Mouse (Mus musculus): ENCODE measurements around the gene Hoxd9. TPM values are rescaled to one million over a fixed set of nuclear protein-coding genes. Genes with fewer than 3 reads are reported as not detected.
A peak's percentile ranks its signal among the peaks of the same experiment; 100 is the strongest.

Gene Hoxd9
- total RNA-seq, 2 experiments from 2014 or later, result 9.8 to 12.3 TPM

DNA sequence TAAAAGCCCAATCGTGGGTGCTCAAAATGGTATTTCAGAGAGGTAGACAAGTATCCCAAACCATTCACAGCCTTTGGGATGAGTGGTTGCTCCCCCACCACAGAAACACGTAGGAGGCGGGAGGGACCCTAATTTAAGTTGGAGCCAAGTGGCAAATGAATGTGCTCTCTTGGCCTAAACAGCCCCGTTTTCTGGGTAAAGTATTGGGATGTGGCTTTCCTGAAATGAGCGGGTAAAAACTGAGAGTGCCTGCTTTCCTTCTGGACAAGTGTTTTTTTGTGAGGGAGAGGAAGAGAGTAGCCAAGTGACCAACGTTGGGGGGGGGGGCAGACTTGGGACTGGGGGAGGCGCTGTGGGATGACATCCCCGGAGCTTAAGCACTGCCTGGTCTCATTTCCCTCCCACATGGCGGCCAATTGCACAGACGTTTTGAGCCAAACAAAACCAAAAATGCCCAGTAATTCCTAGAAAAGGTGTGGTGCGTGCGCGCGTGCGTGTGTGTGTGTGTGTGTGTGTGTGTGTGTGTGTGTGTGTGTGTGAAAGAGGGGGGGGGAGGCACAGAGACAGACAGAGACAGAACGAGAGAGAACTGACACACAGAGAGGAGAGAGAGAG, 13.5 kb downstream of the Hoxd9 start:
- DNase-seq (ENCODE audit: low spot score in 2 of 2), result no peak

DNA sequence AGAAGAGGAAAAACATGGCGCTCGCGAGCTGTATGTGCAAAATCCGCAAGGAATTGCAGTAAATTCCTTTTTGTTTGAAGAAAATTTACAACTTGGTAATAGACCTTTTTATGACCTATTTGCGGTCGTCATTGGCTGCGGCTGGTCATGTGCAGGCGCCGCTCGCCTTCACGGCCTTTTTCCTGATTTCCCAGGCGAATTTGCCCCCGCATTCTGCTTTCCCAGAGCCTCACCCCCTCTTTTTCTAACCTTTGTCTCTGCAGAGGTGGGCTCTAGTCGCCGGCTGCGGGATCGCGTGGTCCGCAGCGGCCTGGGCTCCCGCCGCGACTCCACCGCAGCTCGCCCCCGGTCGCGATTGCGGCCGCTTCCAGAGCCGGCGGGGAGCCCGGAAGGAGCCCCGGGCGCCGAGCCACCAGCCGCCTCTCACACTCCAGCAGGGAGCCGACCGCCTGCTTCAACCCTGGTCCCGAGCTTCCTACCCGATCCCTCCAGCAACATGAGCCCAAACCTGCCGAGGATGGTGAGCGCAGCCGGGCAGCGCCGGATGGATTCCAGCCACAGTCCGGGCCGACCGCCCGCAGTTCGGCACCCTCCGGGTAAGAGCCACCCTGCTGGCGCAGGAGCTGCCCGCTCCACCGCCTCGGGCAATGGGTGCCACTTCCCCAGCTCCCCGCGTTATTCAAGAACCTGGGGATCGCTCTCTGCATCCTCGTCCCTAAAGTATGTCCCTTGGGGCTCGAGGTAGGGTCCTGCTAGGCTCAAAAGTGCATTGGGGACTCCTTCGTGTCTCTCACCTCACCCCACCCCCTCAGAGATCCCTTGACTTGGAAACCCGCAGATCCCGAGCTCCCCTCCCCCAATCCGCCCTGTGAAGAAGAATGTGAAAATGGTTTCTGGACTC, 14.4 kb downstream of the Hoxd9 start, which contains the start of the genes Hoxd3 and Hoxd4:
TSS of gene Hoxd3 (plus strand) at position 207 of the 901 bp plus-strand sequence.
TSS of gene Hoxd4 (plus strand) at position 209 of the 901 bp plus-strand sequence.
- peak in 1 of 2 experiments; percentile 61 for DNase-seq (ENCODE audit: low spot score in 2 of 2)

DNA sequence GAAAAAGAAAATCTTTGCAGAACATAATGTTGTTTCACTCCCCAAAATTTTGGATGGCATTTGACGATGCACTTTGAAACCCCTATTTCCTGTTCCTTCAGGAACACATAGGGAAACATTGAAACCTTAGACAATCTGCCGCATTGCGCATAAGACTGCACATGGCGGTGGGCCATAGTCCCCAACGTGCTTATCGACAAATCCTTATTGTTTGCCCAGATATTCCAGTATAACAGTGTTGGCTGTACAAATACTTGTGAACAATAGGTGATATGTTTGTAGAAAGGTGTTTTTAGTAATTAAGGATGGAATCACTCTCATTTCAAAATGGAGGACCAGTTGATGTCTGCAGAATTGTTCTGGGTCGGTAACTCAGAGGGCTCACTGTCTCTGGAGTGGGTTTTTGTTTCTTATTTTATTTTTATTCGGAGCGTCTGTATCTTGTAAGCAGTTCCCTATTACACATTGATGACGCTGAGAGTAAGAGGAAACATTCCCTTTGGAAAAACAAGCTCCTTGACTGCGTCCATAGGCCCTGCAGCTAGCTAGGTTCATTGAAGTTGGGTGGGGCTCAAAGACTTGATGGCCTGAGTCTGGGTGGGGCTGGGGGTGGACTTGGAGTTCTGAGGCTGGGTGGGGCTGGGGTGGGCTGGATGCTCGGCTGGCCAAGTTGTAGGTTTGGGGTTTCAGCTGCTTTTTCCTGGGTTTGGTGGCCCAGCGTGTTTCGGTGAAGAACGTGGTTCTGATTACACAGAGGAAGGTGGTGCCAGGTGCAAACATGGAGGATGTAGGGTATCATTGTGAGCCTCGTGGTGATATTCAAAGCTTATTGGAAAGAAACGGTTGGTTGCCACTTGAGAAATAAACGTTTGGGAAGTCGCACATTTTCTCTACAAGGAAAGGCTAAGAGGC, 16.0 kb downstream of the Hoxd9 start:
- no peak for DNase-seq (ENCODE audit: low spot score in 2 of 2)

DNA sequence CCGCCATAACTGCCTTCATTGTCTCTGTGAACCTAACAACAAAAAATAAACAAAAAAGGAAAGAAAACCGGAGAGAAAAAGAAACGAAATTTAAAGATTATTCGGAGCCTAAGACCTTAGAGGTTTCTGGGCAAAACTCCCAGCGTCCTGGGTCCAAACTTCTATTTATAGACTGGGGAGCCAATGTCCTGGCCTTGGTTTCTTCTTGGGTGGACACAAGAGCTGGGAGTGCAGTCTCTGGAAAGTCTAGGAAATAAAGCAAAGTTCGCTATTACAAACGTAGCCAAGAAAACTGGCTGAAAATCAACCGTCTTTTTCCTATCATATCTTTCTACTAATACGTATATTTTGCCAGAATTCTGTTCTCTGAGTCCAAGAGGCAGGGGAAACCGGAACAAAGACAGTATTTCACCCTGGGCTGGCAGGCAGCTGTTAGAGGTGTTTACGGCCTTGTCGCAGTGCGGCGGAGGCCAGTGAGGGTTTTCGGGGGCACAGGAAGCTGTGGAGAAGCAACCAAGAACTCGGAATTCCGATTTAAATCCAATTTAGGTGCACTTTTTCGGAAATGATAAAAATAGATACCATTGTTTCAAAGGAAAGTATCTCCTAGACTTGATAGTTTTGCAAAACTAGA, 16.7 kb downstream of the Hoxd9 start:
- DNase-seq (ENCODE audit: low spot score in 2 of 2), result no peak

DNA sequence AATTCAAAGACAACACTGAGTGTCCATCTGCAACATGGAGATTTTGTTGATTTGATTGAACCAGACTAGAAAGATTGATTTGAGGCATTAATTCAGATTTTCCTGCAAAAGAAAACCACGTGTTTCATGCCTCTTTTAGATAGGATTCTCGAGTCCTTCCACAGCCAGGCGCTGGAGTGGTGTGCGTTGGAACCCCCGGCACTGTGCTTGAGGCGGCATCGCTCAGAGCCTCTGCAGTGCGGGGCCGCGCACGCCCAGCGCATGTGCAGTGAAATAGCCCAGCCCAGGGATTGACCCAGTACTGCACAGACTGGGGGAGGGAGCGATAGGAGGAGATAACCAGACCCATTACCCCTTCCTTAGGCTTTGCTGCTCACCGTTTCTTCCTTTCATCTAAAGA, 17.4 kb downstream of the Hoxd9 start:
- peak in 1 of 2 experiments; percentile 25 for DNase-seq (ENCODE audit: low spot score in 2 of 2)

DNA sequence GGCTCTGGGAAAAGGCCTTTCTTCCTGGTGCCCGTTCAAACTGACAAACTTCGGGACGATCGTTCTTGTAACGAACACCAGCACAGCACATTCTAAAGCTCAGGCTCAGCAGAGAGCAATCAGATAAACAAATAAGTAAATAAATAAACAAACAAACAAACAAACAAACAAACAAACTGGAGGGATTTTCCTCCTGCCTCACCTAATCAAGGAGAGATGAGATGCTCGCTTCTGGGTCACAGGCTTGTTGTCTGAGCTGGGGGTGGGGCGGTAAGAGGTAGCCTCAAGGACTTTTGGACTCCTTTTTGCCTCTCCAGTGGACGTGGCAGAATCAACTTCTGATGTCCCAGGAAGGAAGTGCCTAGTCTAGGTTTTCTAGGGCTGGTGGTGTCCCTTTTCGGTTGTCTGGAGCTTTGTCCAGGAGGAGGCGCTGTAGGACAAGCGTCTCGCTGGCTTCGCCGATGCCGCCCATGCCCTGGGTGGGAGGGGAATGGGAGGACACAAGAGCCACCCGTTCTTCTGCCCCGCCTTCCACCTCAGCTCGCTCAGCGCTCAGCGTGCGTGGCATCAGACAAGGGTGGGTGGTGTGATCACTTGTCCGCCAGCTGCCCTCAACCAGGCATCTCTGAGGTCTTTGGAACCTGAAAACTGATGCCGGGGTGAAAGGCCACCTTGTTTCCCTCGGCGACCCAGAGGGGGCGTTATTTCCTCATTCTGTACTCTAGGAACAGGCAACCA, 18.1 kb downstream of the Hoxd9 start:
- DNase-seq (ENCODE audit: low spot score in 2 of 2), result peak; percentile 85 to 96

DNA sequence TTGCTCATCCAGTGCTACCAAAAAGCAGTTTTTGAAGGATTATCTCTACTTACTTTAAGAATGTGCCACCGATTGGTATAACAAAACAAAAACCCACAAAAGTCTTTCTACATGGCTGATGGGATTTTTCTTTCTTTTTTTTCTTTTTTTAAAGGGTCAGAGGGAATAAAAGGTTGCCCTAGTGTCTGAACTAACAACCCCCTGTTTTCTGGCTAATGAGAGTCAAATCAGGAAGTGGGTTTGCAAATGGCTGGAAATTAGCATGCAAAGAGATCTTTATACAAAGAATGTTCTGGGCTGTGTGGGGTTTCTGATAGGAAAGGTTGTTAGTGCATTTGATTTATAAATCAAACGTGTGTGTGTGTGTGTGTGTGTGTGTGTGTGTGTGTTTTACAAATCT, 22.9 kb downstream of the Hoxd9 start:
- DNase-seq (ENCODE audit: low spot score in 2 of 2), result no peak

DNA sequence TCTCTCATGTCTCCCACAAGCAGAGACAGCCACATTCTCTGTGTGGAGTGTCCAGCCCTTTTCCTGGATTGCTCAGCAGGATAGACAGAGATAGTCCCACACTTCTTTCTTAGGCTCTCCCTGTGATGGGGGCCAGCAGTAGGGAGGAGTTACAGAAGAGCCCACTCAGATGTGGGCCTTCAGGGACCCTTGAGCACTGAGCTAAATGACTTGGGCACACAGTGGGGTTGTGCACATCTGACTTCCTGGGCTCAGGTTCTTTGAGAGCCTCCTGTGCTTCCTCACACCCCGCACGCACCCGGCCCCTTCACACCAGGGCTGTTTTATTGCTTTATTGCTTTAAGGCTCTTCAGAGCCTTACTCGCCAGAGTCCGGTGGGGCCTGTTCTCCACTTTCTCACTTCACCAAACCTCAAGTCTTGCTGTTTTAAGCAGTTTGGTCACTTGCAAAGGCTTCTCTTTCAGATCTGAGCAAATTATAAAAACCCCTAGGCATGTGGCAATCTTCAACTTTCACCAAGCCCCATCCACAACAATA, 23.5 kb downstream of the Hoxd9 start:
- no peak for DNase-seq (ENCODE audit: low spot score in 2 of 2)

DNA sequence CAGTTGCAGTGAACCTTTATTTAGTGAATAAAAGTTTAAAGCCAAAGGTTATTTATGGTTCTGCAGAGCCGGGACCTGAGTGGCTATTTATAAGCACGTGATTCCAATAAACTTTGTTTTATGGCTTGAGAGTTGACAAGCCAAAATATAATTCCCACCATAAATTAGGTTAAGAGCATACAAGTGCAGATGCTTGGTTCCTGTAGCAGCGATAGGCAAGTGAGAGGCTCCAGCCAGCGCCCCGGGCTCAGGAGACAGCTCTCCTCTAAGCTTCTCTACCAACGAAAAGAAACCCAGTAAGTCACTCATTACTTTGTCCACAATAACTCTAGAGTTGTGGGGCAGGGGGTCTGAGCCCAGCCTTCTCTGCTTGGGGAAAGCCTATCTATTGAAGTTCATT, 24.4 kb downstream of the Hoxd9 start:
- no peak for DNase-seq (ENCODE audit: low spot score in 2 of 2)

DNA sequence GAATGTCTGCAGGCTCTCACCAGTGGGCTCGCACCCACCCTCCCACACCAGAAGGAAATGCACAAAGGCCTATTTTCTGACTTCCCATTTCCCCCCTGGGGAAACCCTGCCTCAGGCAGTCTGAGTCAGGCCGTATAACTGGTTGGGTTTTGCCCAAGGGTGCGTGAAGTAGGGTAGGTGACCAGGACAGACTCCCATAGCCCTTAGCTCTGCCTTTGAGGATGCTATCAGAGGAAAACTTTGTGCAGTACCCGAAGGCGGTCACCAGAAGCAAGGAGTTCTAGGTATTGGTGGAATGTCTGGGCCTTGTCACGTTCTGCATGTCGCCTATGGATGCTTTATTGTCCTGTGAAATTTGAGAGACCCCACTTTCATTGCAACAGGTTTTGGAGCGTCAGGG, 25.4 kb downstream of the Hoxd9 start:
- no peak for DNase-seq (ENCODE audit: low spot score in 2 of 2)

DNA sequence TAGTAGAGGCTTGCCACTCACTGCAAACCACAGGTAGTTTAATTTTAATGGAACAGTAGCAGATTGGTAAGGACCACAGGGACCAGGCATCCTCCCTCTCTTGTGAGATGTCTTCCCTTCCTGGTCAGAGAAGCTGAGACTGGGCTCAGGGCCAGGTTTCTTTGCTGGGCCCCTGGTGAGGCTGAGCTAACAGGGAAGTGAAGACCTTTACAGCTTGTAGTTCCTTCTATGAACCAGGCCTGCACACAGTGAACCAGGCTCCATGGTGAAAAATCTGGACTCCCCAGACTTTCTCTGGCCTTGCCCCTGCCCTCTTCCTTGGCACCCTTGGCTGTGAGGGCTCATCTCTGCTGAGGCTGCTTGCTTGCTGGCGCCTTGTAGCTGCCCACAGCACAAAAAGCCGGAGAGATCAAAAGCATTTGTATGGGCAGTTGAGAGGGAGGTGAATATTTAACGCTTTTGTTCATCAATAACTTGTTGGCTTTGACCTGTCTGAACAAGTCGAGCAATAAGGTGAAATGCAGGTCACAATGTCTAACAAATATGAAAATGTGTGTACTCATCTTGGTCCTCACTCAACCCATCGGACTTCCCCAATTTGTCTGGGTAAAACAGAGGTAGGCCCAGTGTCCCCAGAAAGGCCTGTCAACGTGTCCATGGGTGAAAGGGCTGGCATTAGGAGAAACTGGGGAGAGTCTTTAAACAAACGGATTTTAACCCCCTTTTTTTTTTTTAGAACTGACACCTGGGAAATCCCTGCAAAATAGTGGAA, 26.9 kb downstream of the Hoxd9 start:
- peak in 1 of 2 experiments; percentile 18 for DNase-seq (ENCODE audit: low spot score in 2 of 2)

DNA sequence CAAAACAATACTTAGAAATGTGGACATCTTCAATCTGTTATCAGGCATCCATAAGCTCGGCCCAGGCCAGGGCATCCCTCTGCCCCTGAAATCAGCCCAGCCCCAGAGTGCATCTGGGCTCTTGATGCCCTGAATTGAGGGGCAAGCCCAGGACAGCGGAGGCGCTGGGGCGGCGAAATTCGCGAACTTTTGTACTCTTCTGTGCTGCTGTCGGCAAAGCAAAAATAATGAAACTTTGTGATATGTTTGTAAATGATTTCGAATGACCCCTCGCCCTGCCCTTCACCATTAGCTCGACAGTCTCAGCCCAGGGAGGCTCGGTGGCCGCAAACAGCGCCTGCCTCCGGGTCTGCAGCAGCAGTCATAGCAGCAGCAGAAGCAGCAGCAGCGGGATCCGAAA, 27.6 kb downstream of the Hoxd9 start:
- no peak for DNase-seq (ENCODE audit: low spot score in 2 of 2)

DNA sequence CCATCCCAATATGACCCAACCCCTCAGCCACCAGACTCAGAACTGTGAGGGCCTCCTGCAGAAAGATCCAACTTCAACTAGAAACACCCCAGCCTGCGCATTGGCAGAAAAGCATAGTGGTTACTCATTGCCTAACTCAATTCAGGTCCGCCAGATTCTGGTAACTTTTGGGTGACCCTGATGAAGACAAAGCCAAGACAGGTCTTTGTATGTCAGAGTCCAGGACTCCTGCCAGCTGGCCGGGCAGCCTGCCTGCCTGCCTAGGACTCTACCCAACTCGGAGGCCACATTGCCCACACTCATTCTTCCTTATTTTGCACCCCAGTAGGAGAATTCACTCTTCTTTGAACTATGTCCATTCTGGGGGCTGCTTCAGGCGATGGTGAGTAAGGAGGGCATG, 29.0 kb downstream of the Hoxd9 start, which contains the start of gene Gm28230:
TSS of gene Gm28230 (plus strand) at position 178 of the 400 bp plus-strand sequence.
- no peak for DNase-seq (ENCODE audit: low spot score in 2 of 2)

DNA sequence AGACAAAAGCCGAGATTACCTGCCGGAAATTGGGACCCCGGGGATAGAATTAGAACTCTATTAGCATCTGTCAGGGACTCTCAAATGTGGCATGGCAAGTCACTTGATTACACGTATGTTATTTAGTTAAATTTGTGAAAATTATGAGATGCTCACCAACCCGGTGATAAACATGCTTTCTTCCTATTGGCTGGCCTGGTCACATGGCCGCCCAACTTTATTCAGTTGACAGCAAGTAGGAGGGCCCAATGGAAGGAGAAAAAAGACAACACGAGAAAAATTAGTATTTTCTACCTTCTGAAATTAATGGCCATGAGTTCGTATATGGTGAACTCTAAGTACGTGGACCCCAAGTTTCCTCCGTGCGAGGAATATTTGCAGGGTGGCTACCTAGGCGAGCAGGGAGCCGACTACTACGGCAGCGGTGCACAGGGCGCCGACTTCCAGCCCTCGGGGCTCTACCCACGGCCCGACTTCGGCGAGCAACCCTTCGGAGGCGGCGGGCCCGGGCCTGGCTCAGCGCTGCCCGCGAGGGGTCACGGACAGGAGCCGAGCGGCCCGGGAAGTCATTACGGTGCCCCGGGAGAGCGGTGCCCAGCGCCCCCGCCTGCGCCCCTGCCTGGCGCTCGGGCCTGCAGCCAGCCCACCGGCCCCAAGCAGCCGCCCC, 29.6 kb downstream of the Hoxd9 start:
- no peak for DNase-seq (ENCODE audit: low spot score in 2 of 2)

DNA sequence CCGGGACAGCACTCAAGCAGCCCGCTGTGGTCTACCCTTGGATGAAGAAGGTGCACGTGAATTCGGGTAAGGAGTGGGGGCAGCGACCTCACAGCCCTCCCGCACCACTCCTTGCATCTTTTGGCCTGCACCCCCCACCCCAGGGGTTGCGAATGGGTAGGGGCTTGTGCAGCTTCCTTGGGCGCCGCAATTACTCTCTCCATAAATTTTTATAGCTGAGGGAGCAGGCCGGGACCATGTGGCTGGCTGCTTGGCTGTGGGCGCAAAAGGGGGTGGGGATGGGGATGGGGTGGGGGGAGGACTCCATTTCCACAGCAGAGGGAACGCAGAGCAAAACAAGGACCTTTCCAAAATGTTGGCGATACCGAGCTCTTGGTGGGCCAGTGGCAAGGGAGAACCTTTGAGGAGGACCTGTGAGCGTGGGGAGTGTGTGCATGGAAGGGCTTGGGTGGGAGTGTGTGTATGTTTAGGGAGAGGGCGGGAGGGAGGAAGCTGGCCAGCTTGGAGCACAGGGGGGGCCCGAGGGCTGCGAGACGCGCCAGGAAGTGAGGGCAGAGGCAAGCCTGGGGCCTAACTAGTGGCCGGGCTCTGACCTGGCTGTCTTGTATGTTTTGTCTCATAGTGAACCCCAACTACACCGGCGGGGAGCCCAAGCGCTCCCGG, 30.2 kb downstream of the Hoxd9 start:
- no peak for DNase-seq (ENCODE audit: low spot score in 2 of 2)

DNA sequence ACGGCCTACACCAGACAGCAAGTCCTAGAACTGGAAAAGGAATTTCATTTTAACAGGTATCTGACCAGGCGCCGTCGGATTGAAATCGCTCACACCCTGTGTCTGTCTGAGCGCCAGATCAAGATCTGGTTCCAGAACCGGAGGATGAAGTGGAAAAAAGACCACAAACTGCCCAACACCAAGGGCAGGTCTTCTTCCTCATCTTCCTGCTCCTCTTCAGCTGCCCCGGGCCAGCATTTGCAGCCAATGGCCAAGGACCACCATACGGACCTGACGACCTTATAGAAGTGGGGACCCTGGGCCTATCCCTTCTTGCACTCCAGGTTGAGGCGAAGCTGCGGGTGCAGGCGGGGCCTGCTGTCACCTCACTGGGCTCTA, 30.8 kb downstream of the Hoxd9 start:
- no peak for DNase-seq (ENCODE audit: low spot score in 2 of 2)

DNA sequence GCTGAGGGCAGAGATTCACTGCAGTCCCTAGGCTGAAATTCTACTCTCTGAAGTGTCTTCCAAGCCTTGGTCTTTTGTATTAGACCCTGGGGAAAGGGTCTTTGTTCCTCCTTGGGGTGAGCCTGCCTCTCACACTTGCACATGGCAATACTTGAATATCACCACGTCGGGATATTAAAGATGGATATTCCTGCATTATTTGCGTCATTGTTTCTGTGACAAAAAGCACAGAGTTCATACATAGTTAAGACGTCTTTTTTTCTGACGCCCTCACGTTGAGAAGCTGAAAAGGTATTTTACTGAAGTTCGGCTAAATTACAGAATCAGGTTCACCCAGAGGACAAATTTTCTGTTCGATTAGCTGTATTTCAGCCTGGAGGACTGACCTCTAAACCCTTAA, 32.8 kb downstream of the Hoxd9 start:
- no peak for DNase-seq (ENCODE audit: low spot score in 2 of 2)

DNA sequence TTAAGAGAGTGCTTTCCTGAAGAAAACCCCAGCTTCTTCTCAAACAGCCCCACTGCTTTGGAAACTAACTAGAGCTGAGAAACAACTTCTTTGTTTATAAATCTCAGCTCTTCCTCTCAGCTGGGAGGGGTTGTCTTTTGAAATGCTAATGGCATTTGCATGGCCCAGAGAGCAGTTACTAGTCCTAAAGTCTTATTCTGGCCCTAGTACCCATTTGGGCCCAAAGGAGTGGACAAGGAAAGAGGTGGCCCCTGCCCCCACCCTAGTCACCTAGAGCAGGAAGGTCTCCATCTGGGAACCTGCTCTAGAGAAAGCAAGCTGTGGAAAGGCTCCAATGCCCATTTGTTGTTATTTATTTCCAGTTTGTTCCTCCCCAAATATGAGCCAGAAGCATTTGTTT, 33.5 kb downstream of the Hoxd9 start:
- no peak for DNase-seq (ENCODE audit: low spot score in 2 of 2)

Measured in gastrocnemius, postnatal 4 days (tissue).